Comparison of ENCODE assay signal across 23 mouse cellular contexts in the genomic region with DNA sequence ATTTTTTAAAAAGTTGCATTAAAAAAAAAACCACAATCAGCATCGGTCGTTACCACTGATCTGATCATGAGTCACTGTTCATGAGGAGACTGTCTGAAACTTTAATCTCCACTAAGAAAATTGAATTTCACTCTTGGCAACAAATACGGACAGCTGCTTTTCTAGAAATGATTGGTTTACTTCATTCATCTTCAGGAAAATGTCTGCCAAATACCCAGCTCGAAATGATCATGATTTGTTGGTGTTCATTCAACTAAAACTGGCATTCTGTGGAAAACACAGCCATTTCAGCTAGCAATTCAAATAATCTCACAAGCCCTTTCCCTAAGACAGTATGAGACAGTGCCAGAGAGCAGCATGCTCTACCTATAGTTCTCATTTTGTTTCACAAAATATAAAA.
"Had no signal": no experiment of that assay in that cellular context is flagged by ENCODE, and none has a peak within 500 bp of the region (broad histone marks: within the 10 kb centered on the region; RNA-seq: fewer than 3 reads in every experiment).

No protein-coding gene starts in this region.

- H3K4me2 ChIP-seq: limb, embryonic 12.5 days; limb, embryonic 15.5 days; liver, embryonic 11.5 days; lung, embryonic 14.5 days; midbrain, embryonic 13.5 days had no signal

- H3K4me1 ChIP-seq: limb, embryonic 12.5 days; limb, embryonic 15.5 days; megakaryocyte, embryonic 14.5 days; midbrain, embryonic 10.5 days; midbrain, embryonic 13.5 days had no signal

- H3K36me3 ChIP-seq: limb, embryonic 12.5 days; limb, embryonic 15.5 days; midbrain, embryonic 10.5 days; midbrain, embryonic 13.5 days had no signal

- H3K27ac ChIP-seq: left cerebral cortex, adult 2 months; limb, embryonic 12.5 days; limb, embryonic 15.5 days; liver, embryonic 14.5 days; midbrain, embryonic 10.5 days; midbrain, embryonic 13.5 days; stomach, postnatal 0 days had no signal

- DNase-seq: kidney, adult 18-20 months; kidney, adult 9 months; kidney, postnatal 25 days; layer of hippocampus, postnatal 36 days; left cerebral cortex, postnatal 4 days; liver, postnatal 0 days; lung, embryonic 14.5 days; lung, postnatal 36 days; right cerebral cortex, adult 18-20 months; right cerebral cortex, postnatal 14 days; right cerebral cortex, postnatal 4 days; thymus, postnatal 25 days had no signal

- H3K9me3 ChIP-seq: limb, embryonic 12.5 days; limb, embryonic 15.5 days; midbrain, embryonic 10.5 days; midbrain, embryonic 13.5 days had no signal

- H3K9ac ChIP-seq: limb, embryonic 12.5 days; limb, embryonic 15.5 days; liver, embryonic 14.5 days; liver, postnatal 0 days; lung, embryonic 14.5 days; midbrain, embryonic 13.5 days had no signal

- H3K4me3 ChIP-seq: left cerebral cortex, adult 2 months; limb, embryonic 12.5 days; limb, embryonic 15.5 days; megakaryocyte, embryonic 14.5 days; midbrain, embryonic 10.5 days; midbrain, embryonic 13.5 days had no signal

- ATAC-seq: liver, postnatal 0 days; lung, postnatal 0 days; midbrain, embryonic 13.5 days; midbrain, embryonic 16.5 days had no signal

- H3K27me3 ChIP-seq: limb, embryonic 12.5 days; limb, embryonic 15.5 days; megakaryocyte, embryonic 14.5 days; midbrain, embryonic 13.5 days had no signal
